Mouse (Mus musculus): ENCODE measurements at regions not wholly inside any gene's neighbourhood (a gene's known extent, or its start where the extent isn't known, plus 50 kb on each side); places are given as distances from the start of the nearest gene placed in this dataset.

- DNase-seq (ENCODE audit: low spot score in 2 of 2) = no peak
These were observed 801.8 kb upstream of the B3galt2 start for GRCm38 (mm10) chr1:142838663-142839062.

- DNase-seq (ENCODE audit: low spot score in 2 of 2) = no peak
These were observed 773.3 kb upstream of the B3galt2 start for GRCm38 (mm10) chr1:142867024-142867700.

GRCm38 (mm10) chr1:142891842-142892241 lies 748.6 kb upstream of the B3galt2 start:
- DNase-seq (ENCODE audit: low spot score in 2 of 2) = no peak

- no peak for DNase-seq (ENCODE audit: low spot score in 2 of 2)
These were observed 747.3 kb upstream of the B3galt2 start for GRCm38 (mm10) chr1:142893156-142893555.

- DNase-seq (ENCODE audit: low spot score in 2 of 2) = no peak
These were observed 746.3 kb upstream of the B3galt2 start for GRCm38 (mm10) chr1:142894145-142894544.

- DNase-seq (ENCODE audit: low spot score in 2 of 2) = no peak
These were observed 745.4 kb upstream of the B3galt2 start for GRCm38 (mm10) chr1:142895081-142895480.

- DNase-seq (ENCODE audit: low spot score in 2 of 2) = peak in 1 of 2 experiments; percentile 29
These were observed 730.6 kb upstream of the B3galt2 start for GRCm38 (mm10) chr1:142909907-142910306.

- no peak for DNase-seq (ENCODE audit: low spot score in 2 of 2)
These were observed 683.8 kb upstream of the B3galt2 start for GRCm38 (mm10) chr1:142956686-142957085.

GRCm38 (mm10) chr1:142971475-142971874 lies 669.0 kb upstream of the B3galt2 start:
- DNase-seq (ENCODE audit: low spot score in 2 of 2) = no peak

GRCm38 (mm10) chr1:142973387-142973786 lies 667.1 kb upstream of the B3galt2 start:
- no peak for DNase-seq (ENCODE audit: low spot score in 2 of 2)

- DNase-seq (ENCODE audit: low spot score in 2 of 2) = peak in 1 of 2 experiments; percentile 46
These were observed 657.5 kb upstream of the B3galt2 start for GRCm38 (mm10) chr1:142982994-142983393.

- DNase-seq (ENCODE audit: low spot score in 2 of 2) = no peak
These were observed 656.8 kb upstream of the B3galt2 start for GRCm38 (mm10) chr1:142983641-142984040.

GRCm38 (mm10) chr1:142985516-142985915 lies 654.9 kb upstream of the B3galt2 start:
- DNase-seq (ENCODE audit: low spot score in 2 of 2) = peak in 1 of 2 experiments; percentile 40

GRCm38 (mm10) chr1:143000216-143000615 lies 640.2 kb upstream of the B3galt2 start:
- DNase-seq (ENCODE audit: low spot score in 2 of 2) = no peak

- no peak for DNase-seq (ENCODE audit: low spot score in 2 of 2)
These were observed 639.4 kb upstream of the B3galt2 start for GRCm38 (mm10) chr1:143001112-143001511.

GRCm38 (mm10) chr1:143006045-143006444 lies 634.4 kb upstream of the B3galt2 start:
- DNase-seq (ENCODE audit: low spot score in 2 of 2) = no peak

- no peak for DNase-seq (ENCODE audit: low spot score in 2 of 2)
These were observed 620.5 kb upstream of the B3galt2 start for GRCm38 (mm10) chr1:143019982-143020381.

GRCm38 (mm10) chr1:143053161-143053560 lies 587.3 kb upstream of the B3galt2 start:
- peak in 1 of 2 experiments; percentile 7 for DNase-seq (ENCODE audit: low spot score in 2 of 2)

- DNase-seq (ENCODE audit: low spot score in 2 of 2) = peak; percentile 19 to 42
These were observed 586.9 kb upstream of the B3galt2 start for GRCm38 (mm10) chr1:143053599-143053998.

GRCm38 (mm10) chr1:143054451-143055024 lies 585.9 kb upstream of the B3galt2 start:
- DNase-seq (ENCODE audit: low spot score in 2 of 2) = no peak

- DNase-seq (ENCODE audit: low spot score in 2 of 2) = no peak
These were observed 579.5 kb upstream of the B3galt2 start for GRCm38 (mm10) chr1:143060698-143061576.

- DNase-seq (ENCODE audit: low spot score in 2 of 2) = no peak
These were observed 575.0 kb upstream of the B3galt2 start for GRCm38 (mm10) chr1:143065493-143065892.
